Mouse (Mus musculus): ENCODE data around the gene Slc10a3.

GRCm38 (mm10) chrX:74413377-74413776 lies 40.2 kb upstream of the Slc10a3 start:
- TF ChIP-seq CTCF (IDR thresholded peaks at IDR 0.05; ENCODE audit: low read depth, low read length) (peak; percentile 60), POLR2A (IDR thresholded peaks at IDR 0.05; ENCODE audit: extremely low read depth, insufficient read depth, low read length) (no peak)
